Mouse (Mus musculus): ENCODE measurements around the gene Agpat2. TPM values are rescaled to one million over a fixed set of nuclear protein-coding genes. Genes with fewer than 3 reads are reported as not detected.

Agpat2 gene
- polyA plus RNA-seq, 1 experiment from 2014 or later = 8.7 TPM

GRCm38 (mm10) chr2:26628792-26629437 is 24.7 kb upstream of the Agpat2 start:
- Histone ChIP-seq H3K4me2 (ENCODE audit: low read depth, low read length) (peak overlapping the region; percentile 95), H3K36me3 (replicated peaks; ENCODE audit: control insufficient read depth, insufficient read depth, low read depth, low read length) (no peaks in the 10 kb centered on the region), H3K4me3 (ENCODE audit: low read depth, low read length) (peak overlapping the region; percentile 72), H3K4me1 (ENCODE audit: control insufficient read depth, insufficient read depth, low read length) (peaks cover 3% of the 10 kb centered on the region; the same call in 1 of the 2 replicates), H3K27ac (replicated peaks; ENCODE audit: low read depth, low read length) (peak overlapping the region; percentile 52; the same call in 1 of the 2 replicates), H3K9me3 (replicated peaks; ENCODE audit: control insufficient read depth, low read length) (no peaks in the 10 kb centered on the region), H3K27me3 (ENCODE audit: control insufficient read depth, insufficient read depth, low read length) (no peaks in the 10 kb centered on the region; the same call in 1 of the 2 replicates), H3K9ac (replicated peaks; ENCODE audit: low read length) (peak overlapping the region; percentile 95)
- ATAC-seq (replicated peaks; ENCODE audit: insufficient number of reproducible peaks, low FRiP score, low TSS enrichment, low read depth) = peak; percentile 41
- 23% methylated on average over 5 of the region's 5 CpGs for WGBS
- peak; percentile 33 for DNase-seq (ENCODE audit: low spot score)

GRCm38 (mm10) chr2:26627921-26628739 is 23.9 kb upstream of the Agpat2 start, which contains the start of gene Fam69b:
Gene Fam69b (plus strand): TSS chr2:26628457.
- Histone ChIP-seq H3K4me3 (ENCODE audit: low read depth, low read length) (peak within 1 kb of the TSS; percentile 72), H3K4me2 (ENCODE audit: low read depth, low read length) (peak within 1 kb of the TSS; percentile 95), H3K36me3 (replicated peaks; ENCODE audit: control insufficient read depth, insufficient read depth, low read depth, low read length) (no peaks in the 10 kb centered on the region), H3K9me3 (replicated peaks; ENCODE audit: control insufficient read depth, low read length) (no peaks in the 10 kb centered on the region), H3K27me3 (ENCODE audit: control insufficient read depth, insufficient read depth, low read length) (no peaks in the 10 kb centered on the region; the same call in 1 of the 2 replicates), H3K9ac (replicated peaks; ENCODE audit: low read length) (peak within 1 kb of the TSS; percentile 95), H3K4me1 (ENCODE audit: control insufficient read depth, insufficient read depth, low read length) (peaks cover 3% of the 10 kb centered on the region; the same call in 1 of the 2 replicates), H3K27ac (replicated peaks; ENCODE audit: low read depth, low read length) (peak within 1 kb of the TSS; percentile 52)
- DNase-seq (ENCODE audit: low spot score) (peak; percentile 95), ATAC-seq (replicated peaks; ENCODE audit: insufficient number of reproducible peaks, low FRiP score, low TSS enrichment, low read depth) (peak; percentile 45)
- WGBS = 1% methylated on average over 56 of the region's 70 CpGs

GRCm38 (mm10) chr2:26626081-26626480 is 21.9 kb upstream of the Agpat2 start:
- 65% methylated on average over 3 of the region's 3 CpGs for WGBS
- H3K9me3 ChIP-seq (replicated peaks; ENCODE audit: control insufficient read depth, low read length) = no peaks in the 10 kb centered on the region
- H3K4me3 ChIP-seq (ENCODE audit: low read depth, low read length) = no peak overlapping the region
- no peak overlapping the region for H3K9ac ChIP-seq (replicated peaks; ENCODE audit: low read length)
- H3K36me3 ChIP-seq (replicated peaks; ENCODE audit: control insufficient read depth, insufficient read depth, low read depth, low read length) = no peaks in the 10 kb centered on the region
- DNase-seq (ENCODE audit: low spot score) = no peak
- no peak for ATAC-seq (replicated peaks; ENCODE audit: insufficient number of reproducible peaks, low FRiP score, low TSS enrichment, low read depth)
- no peak overlapping the region for H3K27ac ChIP-seq (replicated peaks; ENCODE audit: low read depth, low read length)
- H3K27me3 ChIP-seq (ENCODE audit: control insufficient read depth, insufficient read depth, low read length) = no peaks in the 10 kb centered on the region; the same call in 1 of the 2 replicates
- H3K4me2 ChIP-seq (ENCODE audit: low read depth, low read length) = no peak overlapping the region
- 0 out of 2 replicates have a peak, but pooled peaks cover 3% of the 10 kb centered on the region for H3K4me1 ChIP-seq (ENCODE audit: control insufficient read depth, insufficient read depth, low read length)

- H3K27me3 ChIP-seq (ENCODE audit: control insufficient read depth, insufficient read depth, low read length) = no peaks in the 10 kb centered on the region; the same call in 1 of the 2 replicates
- H3K4me1 ChIP-seq (ENCODE audit: control insufficient read depth, insufficient read depth, low read length) = 0 out of 2 replicates have a peak, but pooled peaks cover 3% of the 10 kb centered on the region
- no peak overlapping the region for H3K9ac ChIP-seq (replicated peaks; ENCODE audit: low read length)
- H3K36me3 ChIP-seq (replicated peaks; ENCODE audit: control insufficient read depth, insufficient read depth, low read depth, low read length) = no peaks in the 10 kb centered on the region
- DNase-seq (ENCODE audit: low spot score) (no peak), ATAC-seq (replicated peaks; ENCODE audit: insufficient number of reproducible peaks, low FRiP score, low TSS enrichment, low read depth) (no peak)
- no peak overlapping the region for H3K27ac ChIP-seq (replicated peaks; ENCODE audit: low read depth, low read length)
- H3K4me2 ChIP-seq (ENCODE audit: low read depth, low read length) = no peak overlapping the region
- H3K4me3 ChIP-seq (ENCODE audit: low read depth, low read length) = no peak overlapping the region
- WGBS = 79% methylated on average over 3 of the region's 3 CpGs
- H3K9me3 ChIP-seq (replicated peaks; ENCODE audit: control insufficient read depth, low read length) = no peaks in the 10 kb centered on the region
Observed at GRCm38 (mm10) chr2:26625419-26625818, 21.2 kb upstream of the Agpat2 start.

GRCm38 (mm10) chr2:26622984-26623383 is 18.8 kb upstream of the Agpat2 start:
- Histone ChIP-seq H3K9ac (replicated peaks; ENCODE audit: low read length) (no peak overlapping the region), H3K4me2 (ENCODE audit: low read depth, low read length) (no peak overlapping the region), H3K36me3 (replicated peaks; ENCODE audit: control insufficient read depth, insufficient read depth, low read depth, low read length) (no peaks in the 10 kb centered on the region), H3K27me3 (ENCODE audit: control insufficient read depth, insufficient read depth, low read length) (no peaks in the 10 kb centered on the region; the same call in 1 of the 2 replicates), H3K4me1 (ENCODE audit: control insufficient read depth, insufficient read depth, low read length) (no peaks in the 10 kb centered on the region), H3K9me3 (replicated peaks; ENCODE audit: control insufficient read depth, low read length) (no peaks in the 10 kb centered on the region), H3K27ac (replicated peaks; ENCODE audit: low read depth, low read length) (no peak overlapping the region), H3K4me3 (ENCODE audit: low read depth, low read length) (no peak overlapping the region)
- ATAC-seq (replicated peaks; ENCODE audit: insufficient number of reproducible peaks, low FRiP score, low TSS enrichment, low read depth) (no peak), DNase-seq (ENCODE audit: low spot score) (no peak)
- 52% methylated on average over 5 of the region's 5 CpGs for WGBS

GRCm38 (mm10) chr2:26621246-26621645 is 17.0 kb upstream of the Agpat2 start:
- Histone ChIP-seq H3K9ac (replicated peaks; ENCODE audit: low read length) (no peak overlapping the region), H3K4me3 (ENCODE audit: low read depth, low read length) (no peak overlapping the region), H3K36me3 (replicated peaks; ENCODE audit: control insufficient read depth, insufficient read depth, low read depth, low read length) (no peaks in the 10 kb centered on the region), H3K27ac (replicated peaks; ENCODE audit: low read depth, low read length) (no peak overlapping the region), H3K4me2 (ENCODE audit: low read depth, low read length) (no peak overlapping the region), H3K9me3 (replicated peaks; ENCODE audit: control insufficient read depth, low read length) (no peaks in the 10 kb centered on the region), H3K27me3 (ENCODE audit: control insufficient read depth, insufficient read depth, low read length) (no peaks in the 10 kb centered on the region), H3K4me1 (ENCODE audit: control insufficient read depth, insufficient read depth, low read length) (no peaks in the 10 kb centered on the region)
- DNase-seq (ENCODE audit: low spot score) (no peak), ATAC-seq (replicated peaks; ENCODE audit: insufficient number of reproducible peaks, low FRiP score, low TSS enrichment, low read depth) (no peak)
- WGBS = 44% methylated on average over 2 of the region's 2 CpGs

GRCm38 (mm10) chr2:26617928-26618327 is 13.7 kb upstream of the Agpat2 start:
- DNase-seq (ENCODE audit: low spot score) (no peak), ATAC-seq (replicated peaks; ENCODE audit: insufficient number of reproducible peaks, low FRiP score, low TSS enrichment, low read depth) (no peak)
- Histone ChIP-seq H3K4me2 (ENCODE audit: low read depth, low read length) (no peak overlapping the region), H3K4me3 (ENCODE audit: low read depth, low read length) (no peak overlapping the region), H3K4me1 (ENCODE audit: control insufficient read depth, insufficient read depth, low read length) (no peaks in the 10 kb centered on the region), H3K36me3 (replicated peaks; ENCODE audit: control insufficient read depth, insufficient read depth, low read depth, low read length) (no peaks in the 10 kb centered on the region), H3K27me3 (ENCODE audit: control insufficient read depth, insufficient read depth, low read length) (no peaks in the 10 kb centered on the region), H3K9me3 (replicated peaks; ENCODE audit: control insufficient read depth, low read length) (no peaks in the 10 kb centered on the region), H3K27ac (replicated peaks; ENCODE audit: low read depth, low read length) (no peak overlapping the region), H3K9ac (replicated peaks; ENCODE audit: low read length) (no peak overlapping the region; the same call in 1 of the 2 replicates)
- WGBS = 68% methylated on average over 7 of the region's 7 CpGs

- Histone ChIP-seq H3K4me2 (ENCODE audit: low read depth, low read length) (no peak overlapping the region), H3K9ac (replicated peaks; ENCODE audit: low read length) (no peak overlapping the region), H3K4me3 (ENCODE audit: low read depth, low read length) (no peak overlapping the region), H3K36me3 (replicated peaks; ENCODE audit: control insufficient read depth, insufficient read depth, low read depth, low read length) (no peaks in the 10 kb centered on the region), H3K4me1 (ENCODE audit: control insufficient read depth, insufficient read depth, low read length) (no peaks in the 10 kb centered on the region), H3K27ac (replicated peaks; ENCODE audit: low read depth, low read length) (no peak overlapping the region), H3K9me3 (replicated peaks; ENCODE audit: control insufficient read depth, low read length) (no peaks in the 10 kb centered on the region), H3K27me3 (ENCODE audit: control insufficient read depth, insufficient read depth, low read length) (no peaks in the 10 kb centered on the region)
- ATAC-seq (replicated peaks; ENCODE audit: insufficient number of reproducible peaks, low FRiP score, low TSS enrichment, low read depth) = no peak
- WGBS = 76% methylated on average over 6 of the region's 6 CpGs
- no peak for DNase-seq (ENCODE audit: low spot score)
Observed at GRCm38 (mm10) chr2:26617331-26617730, 13.1 kb upstream of the Agpat2 start.
